Mouse (Mus musculus): Measurements from ENCODE around the gene Arf1.

DNA sequence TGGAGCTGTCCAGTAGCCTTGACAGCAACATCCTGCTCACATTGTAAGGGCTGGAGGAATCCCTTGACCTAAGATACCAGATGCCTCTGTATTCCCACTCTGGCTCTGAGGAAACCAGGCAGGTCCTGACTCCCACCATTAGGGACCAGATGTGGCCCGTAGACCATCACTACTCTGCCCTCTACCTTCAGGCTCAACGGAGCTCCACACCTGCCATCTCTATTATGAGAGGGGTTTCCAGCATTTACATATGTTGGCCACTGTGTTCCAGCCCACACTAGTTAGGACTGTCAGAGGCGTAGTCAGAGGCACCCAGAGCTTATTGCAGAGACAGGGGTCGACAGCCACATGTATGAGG is 11.3 kb upstream of the Arf1 start:
- TF ChIP-seq NELFE (IDR thresholded peaks at IDR 0.05; ENCODE audit: low read depth, low read length) (no peak), CTCF (IDR thresholded peaks at IDR 0.05 in 2 of 3, conservative IDR thresholded peaks at IDR 0.05 in 1 of 3; ENCODE audit: control insufficient read depth in 1 of 3, insufficient read depth in 1 of 3, low read depth in 2 of 3, low read length in 3 of 3, poor library complexity in 1 of 3, severe bottlenecking in 1 of 3) (no peak), MAX (IDR thresholded peaks at IDR 0.05; ENCODE audit: low read length) (no peak), TAL1 (IDR thresholded peaks at IDR 0.05; ENCODE audit: low read length) (no peak), MXI1 (IDR thresholded peaks at IDR 0.05; ENCODE audit: low read depth, low read length) (no peak), MAZ (IDR thresholded peaks at IDR 0.05; ENCODE audit: low read depth, low read length) (no peak), MYC (IDR thresholded peaks at IDR 0.05; ENCODE audit: low read depth, low read length) (no peak), MEF2A (IDR thresholded peaks at IDR 0.05; ENCODE audit: extremely low read depth, insufficient replicate concordance, low read depth, low read length, poor library complexity, severe bottlenecking) (no peak), BHLHE40 (IDR thresholded peaks at IDR 0.05; ENCODE audit: borderline replicate concordance, low read depth, low read length) (no peak), POLR2A (IDR thresholded peaks at IDR 0.05; ENCODE audit: control insufficient read depth in 1 of 2, insufficient read depth in 1 of 2, low read depth in 1 of 2, low read length in 2 of 2, poor library complexity in 1 of 2) (no peak), NRF1 (IDR thresholded peaks at IDR 0.05; ENCODE audit: insufficient read depth, low read depth, low read length, poor library complexity, severe bottlenecking) (no peak), E2F4 (IDR thresholded peaks at IDR 0.05; ENCODE audit: borderline replicate concordance, low read depth, low read length) (no peak), USF1 (IDR thresholded peaks at IDR 0.05; ENCODE audit: low read depth, low read length) (no peak)

Measured in MEL (cell line).